Mouse (Mus musculus): ENCODE results near the gene Eps8. TPM values are rescaled to one million over a fixed set of nuclear protein-coding genes. Genes with fewer than 3 reads are reported as not detected.

The Eps8 gene
- polyA plus RNA-seq, 1 experiment from 2014 or later, result 7.0 TPM

DNA sequence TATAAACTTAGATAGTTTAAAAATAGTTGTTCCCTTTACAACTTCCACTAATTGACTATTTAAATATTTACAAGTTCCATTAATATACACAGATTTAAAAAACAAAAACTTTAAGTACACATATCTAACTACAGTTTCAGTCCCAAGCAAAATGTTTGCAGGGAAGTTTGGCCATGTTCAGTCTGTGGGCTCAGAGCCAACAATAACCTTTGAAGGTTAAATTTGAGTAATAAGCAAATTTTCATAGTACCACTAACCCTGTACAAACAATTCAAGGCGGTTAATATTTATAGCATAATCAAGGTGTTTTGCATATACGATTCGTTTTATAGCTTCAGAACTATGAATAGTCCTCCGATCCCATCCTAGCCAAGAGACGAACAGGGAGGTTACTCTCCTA, 84.7 kb downstream of the Eps8 start:
- H3K4me3 ChIP-seq, result no peak overlapping the region
- no peaks in the 10 kb centered on the region for H3K9me3 ChIP-seq (replicated peaks)
- 89% methylated on average over 5 of the region's 5 CpGs for WGBS
- H3K4me1 ChIP-seq, result no peaks in the 10 kb centered on the region
- no peak overlapping the region for H3K27ac ChIP-seq
- no peak for DNase-seq (ENCODE audit: low spot score)
- no peaks in the 10 kb centered on the region for H3K27me3 ChIP-seq (ENCODE audit: low read depth, poor library complexity, severe bottlenecking)
- H3K36me3 ChIP-seq, result no peaks in the 10 kb centered on the region

DNA sequence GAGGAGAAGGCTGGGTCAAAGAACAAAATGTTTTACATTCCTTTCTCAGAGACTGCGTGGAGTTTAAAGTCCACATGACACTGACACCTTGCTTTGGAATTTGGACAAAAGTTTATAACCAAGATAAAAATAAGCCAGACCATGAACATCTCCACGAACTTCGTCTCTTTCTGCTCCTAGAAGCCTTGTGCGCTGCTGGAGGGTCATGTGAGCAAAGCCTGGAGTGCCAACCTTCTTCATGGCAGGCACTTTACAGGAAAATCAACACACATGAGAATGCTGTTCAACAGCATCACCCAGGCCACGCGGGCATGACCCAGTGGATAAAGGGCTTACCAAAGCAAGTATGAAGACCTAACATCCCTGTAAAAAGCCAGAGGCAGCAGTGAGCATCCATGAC, 85.6 kb downstream of the Eps8 start:
- WGBS, result 89% methylated on average over 6 of the region's 6 CpGs
- Histone ChIP-seq H3K4me1 (no peaks in the 10 kb centered on the region), H3K4me3 (no peak overlapping the region), H3K9me3 (replicated peaks) (no peaks in the 10 kb centered on the region), H3K36me3 (no peaks in the 10 kb centered on the region), H3K27me3 (ENCODE audit: low read depth, poor library complexity, severe bottlenecking) (no peaks in the 10 kb centered on the region), H3K27ac (no peak overlapping the region)
- no peak for DNase-seq (ENCODE audit: low spot score)

DNA sequence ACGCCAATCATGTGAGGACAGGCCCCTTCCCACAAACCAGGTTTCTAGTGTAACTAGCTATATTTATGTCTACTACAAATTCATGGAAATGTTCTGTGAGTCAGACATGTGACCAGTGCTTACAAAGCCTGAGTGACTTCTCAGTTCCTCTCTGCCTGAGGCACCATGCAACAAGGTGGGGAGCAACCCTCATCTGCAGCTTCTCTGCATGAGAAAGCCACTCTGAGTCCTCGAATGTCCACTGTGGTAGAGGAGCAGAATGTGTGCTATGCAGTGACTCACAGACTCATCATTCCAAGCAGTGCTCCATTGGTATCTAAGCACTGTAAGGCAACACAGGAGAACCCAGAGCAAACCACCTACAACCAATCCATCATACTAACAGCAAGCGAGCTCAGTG, 88.8 kb downstream of the Eps8 start:
- H3K9me3 ChIP-seq (replicated peaks), result no peaks in the 10 kb centered on the region
- no peak overlapping the region for H3K27ac ChIP-seq
- WGBS, result 91% methylated on average over 3 of the region's 3 CpGs
- no peak overlapping the region for H3K4me3 ChIP-seq
- H3K4me1 ChIP-seq, result no peaks in the 10 kb centered on the region
- no peaks in the 10 kb centered on the region for H3K36me3 ChIP-seq
- H3K27me3 ChIP-seq (ENCODE audit: low read depth, poor library complexity, severe bottlenecking), result no peaks in the 10 kb centered on the region
- no peak for DNase-seq (ENCODE audit: low spot score)

DNA sequence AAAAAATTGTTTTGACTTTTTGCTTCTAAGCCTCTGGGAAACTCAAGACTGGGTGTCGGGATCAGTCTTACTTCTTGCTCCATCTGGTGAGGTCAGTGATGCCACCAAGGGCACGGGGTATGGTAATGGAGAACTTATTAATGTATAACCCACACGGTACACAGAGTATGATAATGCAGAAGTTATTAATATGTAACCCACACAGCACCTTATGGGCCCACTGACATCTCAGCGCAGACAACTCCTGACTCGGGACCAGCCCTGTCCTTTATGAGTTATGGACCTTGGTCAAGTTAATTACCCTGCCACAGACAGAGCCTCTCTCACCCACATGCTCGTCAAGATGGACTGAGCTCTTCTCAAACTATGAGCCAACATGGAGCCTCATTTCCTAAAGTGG, 89.2 kb downstream of the Eps8 start:
- Histone ChIP-seq H3K27ac (no peak overlapping the region), H3K27me3 (ENCODE audit: low read depth, poor library complexity, severe bottlenecking) (no peaks in the 10 kb centered on the region), H3K9me3 (replicated peaks) (no peaks in the 10 kb centered on the region), H3K4me1 (0 out of 2 replicates have a peak, but pooled peaks cover 3% of the 10 kb centered on the region), H3K36me3 (no peaks in the 10 kb centered on the region), H3K4me3 (no peak overlapping the region)
- no peak for DNase-seq (ENCODE audit: low spot score)
- whole genome bisulfite sequencing, result 90% methylated on average over 6 of the region's 6 CpGs

DNA sequence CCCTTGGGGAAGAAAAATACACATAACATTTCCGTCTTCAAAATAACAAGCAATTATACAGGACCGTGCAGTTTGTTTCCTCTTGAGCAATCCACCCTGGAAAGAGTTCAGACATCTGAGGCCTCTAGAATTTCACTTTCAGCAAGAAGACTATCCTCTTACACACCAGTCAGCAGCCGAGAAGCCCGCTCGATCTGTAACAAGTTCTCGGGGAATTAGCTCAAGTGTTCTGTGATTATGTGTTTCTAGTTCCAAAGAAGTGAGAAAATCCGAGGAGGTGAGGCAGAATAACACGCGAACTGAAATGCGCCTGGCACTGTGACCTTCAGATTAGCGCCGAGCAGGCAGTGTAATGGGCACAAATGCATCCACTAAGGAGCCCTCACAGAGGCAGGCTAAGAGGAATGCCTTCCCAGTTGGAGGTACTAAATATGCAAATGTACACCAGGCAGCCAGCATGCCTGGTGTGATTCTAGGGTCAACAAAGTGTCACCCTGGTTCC, 94.3 kb downstream of the Eps8 start:
- no peak for DNase-seq (ENCODE audit: low spot score)
- 62% methylated on average over 12 of the region's 12 CpGs for WGBS
- Histone ChIP-seq H3K4me3 (no peak overlapping the region), H3K9me3 (replicated peaks) (no peaks in the 10 kb centered on the region), H3K27me3 (ENCODE audit: low read depth, poor library complexity, severe bottlenecking) (no peaks in the 10 kb centered on the region), H3K36me3 (no peaks in the 10 kb centered on the region), H3K4me1 (0 out of 2 replicates have a peak, but pooled peaks cover 4% of the 10 kb centered on the region), H3K27ac (peak overlapping the region; percentile 14; the same call in 1 of the 2 replicates)

DNA sequence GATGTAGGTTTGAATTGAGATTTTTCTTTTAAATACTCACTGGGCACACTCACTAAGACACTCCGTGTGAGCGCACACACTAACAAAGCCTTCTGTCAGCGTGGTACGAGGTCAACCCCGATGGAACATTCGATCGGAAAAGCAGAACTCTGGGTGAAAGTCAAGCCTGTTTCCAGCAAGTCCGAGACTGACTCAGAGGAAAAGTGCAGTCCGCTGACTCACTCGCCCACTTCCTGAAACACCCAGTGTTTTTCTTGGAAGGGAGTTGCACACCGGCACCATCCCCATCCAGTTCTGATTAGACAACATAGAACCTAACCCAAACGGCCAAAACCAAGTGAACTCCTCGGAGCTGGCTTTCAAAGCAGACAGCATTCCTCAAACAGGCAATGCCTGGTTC, 95.8 kb downstream of the Eps8 start:
- Histone ChIP-seq H3K27me3 (ENCODE audit: low read depth, poor library complexity, severe bottlenecking) (no peaks in the 10 kb centered on the region), H3K4me1 (0 out of 2 replicates have a peak, but pooled peaks cover 4% of the 10 kb centered on the region), H3K27ac (no peak overlapping the region), H3K36me3 (no peaks in the 10 kb centered on the region), H3K9me3 (replicated peaks) (no peaks in the 10 kb centered on the region), H3K4me3 (no peak overlapping the region)
- 92% methylated on average over 13 of the region's 13 CpGs for WGBS
- DNase-seq (ENCODE audit: low spot score), result no peak

DNA sequence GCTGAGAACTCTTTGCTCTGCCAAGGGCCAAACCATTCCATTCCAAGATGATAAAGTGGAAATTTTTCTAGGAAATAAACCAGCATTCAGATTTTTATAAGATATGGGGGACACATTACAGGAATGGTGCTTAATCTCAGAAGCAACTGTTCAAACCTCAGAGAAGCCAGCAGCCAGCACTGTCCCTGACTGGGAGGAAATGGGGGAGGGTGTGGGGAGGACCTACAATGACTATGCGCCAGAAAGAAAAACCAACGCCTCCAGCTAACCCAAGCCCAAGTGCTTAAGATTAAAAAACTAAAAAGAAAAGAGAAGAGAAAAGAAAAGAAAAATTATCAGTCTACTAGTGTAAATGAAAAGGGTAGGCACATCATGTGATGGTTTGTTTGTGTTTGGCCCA, 97.0 kb downstream of the Eps8 start:
- H3K27me3 ChIP-seq (ENCODE audit: low read depth, poor library complexity, severe bottlenecking), result no peaks in the 10 kb centered on the region

DNA sequence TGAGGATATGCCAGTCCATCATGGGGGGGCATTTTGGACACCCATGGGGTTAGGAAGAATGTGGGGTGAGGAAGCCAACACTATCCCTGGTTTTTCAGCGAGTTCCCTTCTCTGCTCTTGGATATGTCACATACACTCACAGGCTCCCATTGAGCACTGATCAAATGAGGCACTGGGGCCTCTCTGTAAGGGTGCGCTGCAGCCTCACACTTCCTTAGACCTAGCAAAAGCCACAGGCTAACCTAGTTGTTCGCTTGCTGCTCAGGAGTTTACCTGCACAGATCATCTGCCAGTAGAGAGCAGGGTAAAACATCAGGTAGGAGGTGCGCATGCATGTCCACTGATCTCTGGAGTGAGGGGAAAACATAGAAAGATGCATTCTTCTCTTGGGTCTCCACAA, 97.5 kb downstream of the Eps8 start:
- WGBS, result 89% methylated on average over 4 of the region's 4 CpGs

More for the DNA sequence above, 97.0 kb downstream of the Eps8 start:
- DNase-seq (ENCODE audit: low spot score), result no peak
- H3K36me3 ChIP-seq, result no peaks in the 10 kb centered on the region
- WGBS, result 90% methylated on average over 2 of the region's 2 CpGs
- 0 out of 2 replicates have a peak, but pooled peaks cover 4% of the 10 kb centered on the region for H3K4me1 ChIP-seq
- no peak overlapping the region for H3K4me3 ChIP-seq
- no peaks in the 10 kb centered on the region for H3K9me3 ChIP-seq (replicated peaks)
- no peak overlapping the region for H3K27ac ChIP-seq

DNA sequence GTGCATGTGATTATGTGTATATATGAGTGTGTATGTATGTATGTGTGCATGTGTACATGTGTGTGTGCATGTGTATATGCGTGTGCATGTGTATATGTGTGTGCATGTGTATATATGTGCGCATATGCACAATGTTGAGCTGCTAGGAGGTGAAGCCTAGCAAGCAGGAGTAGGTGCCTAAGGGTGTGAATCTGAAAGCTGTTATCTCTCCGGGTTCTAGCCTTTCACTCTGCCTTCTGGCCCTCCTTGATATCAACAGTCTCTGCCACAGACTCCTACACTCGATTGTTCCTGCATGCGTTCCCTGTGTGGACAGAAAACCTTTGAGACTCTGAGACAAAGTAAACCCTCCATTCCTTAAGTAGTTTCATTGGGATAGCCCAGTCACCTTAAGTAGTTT, 98.0 kb downstream of the Eps8 start:
- no peak for DNase-seq (ENCODE audit: low spot score)
- Histone ChIP-seq H3K27me3 (ENCODE audit: low read depth, poor library complexity, severe bottlenecking) (no peaks in the 10 kb centered on the region), H3K4me3 (no peak overlapping the region), H3K9me3 (replicated peaks) (no peaks in the 10 kb centered on the region), H3K27ac (no peak overlapping the region), H3K4me1 (0 out of 2 replicates have a peak, but pooled peaks cover 4% of the 10 kb centered on the region), H3K36me3 (no peaks in the 10 kb centered on the region)
- 92% methylated on average over 5 of the region's 5 CpGs for WGBS

More for the DNA sequence above, 97.5 kb downstream of the Eps8 start:
- H3K4me1 ChIP-seq, result 0 out of 2 replicates have a peak, but pooled peaks cover 4% of the 10 kb centered on the region
- no peaks in the 10 kb centered on the region for H3K36me3 ChIP-seq
- no peak overlapping the region for H3K27ac ChIP-seq
- H3K9me3 ChIP-seq (replicated peaks), result no peaks in the 10 kb centered on the region
- H3K27me3 ChIP-seq (ENCODE audit: low read depth, poor library complexity, severe bottlenecking), result no peaks in the 10 kb centered on the region
- no peak for DNase-seq (ENCODE audit: low spot score)
- no peak overlapping the region for H3K4me3 ChIP-seq

DNA sequence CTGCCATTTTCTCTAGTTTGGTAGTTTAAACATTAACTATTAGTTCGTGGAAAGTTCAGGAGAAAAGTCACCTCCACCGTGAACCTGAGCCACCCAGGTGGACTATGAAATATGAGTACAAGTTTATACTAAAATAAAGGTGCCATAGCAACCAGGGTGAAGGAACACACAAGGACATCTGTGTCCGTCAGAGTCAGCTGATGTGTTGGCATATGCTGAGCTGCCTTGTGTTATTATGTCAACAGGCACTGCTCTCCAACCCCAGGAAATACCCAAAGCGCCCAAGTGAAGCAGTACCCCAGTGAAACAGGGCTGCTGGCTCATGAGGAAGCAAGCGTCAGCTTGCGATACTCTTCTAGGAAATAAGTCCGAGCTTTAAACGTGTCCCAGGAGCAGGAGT, 104.5 kb downstream of the Eps8 start:
- no peaks in the 10 kb centered on the region for H3K36me3 ChIP-seq
- DNase-seq (ENCODE audit: low spot score), result no peak

DNA sequence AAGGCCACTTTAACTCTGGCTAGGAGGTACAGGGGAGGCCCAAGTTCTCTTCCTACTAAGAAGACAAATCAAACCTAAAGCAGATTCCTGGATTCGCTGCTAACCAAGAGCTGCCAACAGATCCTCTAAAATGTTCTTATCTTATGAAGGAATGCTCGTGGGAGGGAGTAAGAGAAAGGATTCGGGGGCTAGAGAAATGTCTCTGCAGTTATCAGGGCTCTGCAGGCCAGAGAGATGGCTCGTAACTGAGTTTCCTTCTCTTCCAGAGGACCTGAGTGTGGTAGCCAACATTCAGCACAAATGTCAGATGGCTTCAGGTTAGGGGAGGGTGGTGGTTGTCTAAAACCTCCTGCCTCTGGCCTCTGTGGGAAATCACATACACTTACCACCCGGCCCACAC, 106.1 kb downstream of the Eps8 start:
- no peaks in the 10 kb centered on the region for H3K36me3 ChIP-seq
- H3K4me3 ChIP-seq, result no peak overlapping the region
- no peaks in the 10 kb centered on the region for H3K9me3 ChIP-seq (replicated peaks)
- H3K27me3 ChIP-seq (ENCODE audit: low read depth, poor library complexity, severe bottlenecking), result no peaks in the 10 kb centered on the region
- no peak overlapping the region for H3K27ac ChIP-seq
- 83% methylated on average over 5 of the region's 5 CpGs for WGBS
- H3K4me1 ChIP-seq, result peaks cover 3% of the 10 kb centered on the region
- no peak for DNase-seq (ENCODE audit: low spot score)

More for the DNA sequence above, 104.5 kb downstream of the Eps8 start:
- H3K9me3 ChIP-seq (replicated peaks), result no peaks in the 10 kb centered on the region
- 82% methylated on average over 8 of the region's 8 CpGs for WGBS
- no peak overlapping the region for H3K27ac ChIP-seq
- H3K4me3 ChIP-seq, result no peak overlapping the region
- H3K4me1 ChIP-seq, result peaks cover 3% of the 10 kb centered on the region
- no peaks in the 10 kb centered on the region for H3K27me3 ChIP-seq (ENCODE audit: low read depth, poor library complexity, severe bottlenecking)

DNA sequence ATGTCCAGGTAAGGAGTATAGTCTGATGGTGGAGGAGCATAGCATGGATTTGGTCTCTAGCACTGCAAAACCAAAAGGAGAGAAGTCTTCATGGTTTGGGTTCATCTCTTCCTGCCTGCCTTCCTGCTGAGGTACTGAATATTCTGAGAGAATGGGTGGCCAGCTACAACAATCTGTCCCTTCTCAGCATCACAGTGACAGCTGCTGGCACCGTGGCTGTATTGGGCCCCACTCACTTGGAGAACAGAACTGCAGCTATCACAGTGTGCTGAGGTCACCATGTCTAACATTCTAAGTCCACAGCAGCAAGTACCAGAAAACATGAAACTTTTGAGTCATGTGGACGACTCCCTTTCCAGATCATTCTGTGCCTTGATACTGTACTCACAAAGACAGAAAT, 107.1 kb downstream of the Eps8 start:
- H3K36me3 ChIP-seq, result no peaks in the 10 kb centered on the region
- H3K9me3 ChIP-seq (replicated peaks), result no peaks in the 10 kb centered on the region
- H3K4me3 ChIP-seq, result no peak overlapping the region
- H3K27ac ChIP-seq, result no peak overlapping the region
- 79% methylated on average over 2 of the region's 2 CpGs for WGBS
- no peaks in the 10 kb centered on the region for H3K27me3 ChIP-seq (ENCODE audit: low read depth, poor library complexity, severe bottlenecking)
- DNase-seq (ENCODE audit: low spot score), result no peak
- peaks cover 12% of the 10 kb centered on the region for H3K4me1 ChIP-seq

DNA sequence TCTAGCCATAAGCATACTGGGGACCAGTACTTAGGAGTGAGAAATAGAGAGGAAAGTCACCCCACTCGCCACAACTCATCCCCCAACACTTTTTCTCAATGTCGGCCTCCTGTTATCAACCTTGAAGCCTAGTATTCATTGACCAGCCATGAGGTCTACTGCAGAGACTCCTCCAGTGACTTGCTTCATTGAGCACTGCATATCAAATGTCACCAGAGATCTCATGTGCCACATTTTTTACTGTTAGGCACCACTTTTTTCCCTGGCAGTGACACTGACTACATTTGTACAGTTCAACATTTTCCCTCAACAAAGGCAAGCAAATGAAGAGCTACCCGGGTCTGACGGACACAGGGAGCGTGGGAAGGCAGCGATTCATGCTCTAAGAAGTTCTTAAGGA, 108.6 kb downstream of the Eps8 start:
- Histone ChIP-seq H3K9me3 (replicated peaks) (no peaks in the 10 kb centered on the region), H3K36me3 (no peaks in the 10 kb centered on the region), H3K27ac (no peak overlapping the region), H3K4me1 (peaks cover 26% of the 10 kb centered on the region), H3K27me3 (ENCODE audit: low read depth, poor library complexity, severe bottlenecking) (no peaks in the 10 kb centered on the region), H3K4me3 (no peak overlapping the region)
- WGBS, result 91% methylated on average over 6 of the region's 6 CpGs
- DNase-seq (ENCODE audit: low spot score), result no peak

DNA sequence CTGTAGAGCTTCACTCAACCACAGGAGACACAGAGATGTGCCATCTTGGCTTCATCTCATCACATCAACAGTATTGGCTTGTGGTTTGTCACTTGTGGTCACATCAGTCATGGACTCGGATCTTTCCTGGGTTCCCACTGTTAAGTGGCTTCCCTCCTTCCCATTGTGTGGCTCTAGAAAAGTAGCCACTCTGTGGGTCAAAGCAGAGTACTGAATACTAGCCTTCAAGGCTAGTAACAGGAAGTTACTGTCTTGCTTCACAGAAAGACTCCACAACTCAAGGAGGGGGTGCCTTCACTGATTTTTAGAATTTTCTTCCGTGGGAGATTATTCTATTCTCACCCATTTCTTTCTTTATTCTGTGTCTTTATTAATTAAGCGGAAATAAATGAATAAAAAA, 109.3 kb downstream of the Eps8 start:
- WGBS, result 89% methylated on average over 3 of the region's 3 CpGs
- Histone ChIP-seq H3K4me3 (no peak overlapping the region), H3K27ac (no peak overlapping the region), H3K36me3 (no peaks in the 10 kb centered on the region), H3K9me3 (replicated peaks) (no peaks in the 10 kb centered on the region), H3K27me3 (ENCODE audit: low read depth, poor library complexity, severe bottlenecking) (no peaks in the 10 kb centered on the region), H3K4me1 (peaks cover 25% of the 10 kb centered on the region)
- no peak for DNase-seq (ENCODE audit: low spot score)

All from limb, embryonic 10.5 days (tissue).